Mouse (Mus musculus): Measurements from ENCODE around the gene Vmn1r6. TPM values are rescaled to one million over a fixed set of nuclear protein-coding genes. Genes with fewer than 3 reads are reported as not detected.
"Not testable (repeated sequence)": the region's sequence is repeated elsewhere in the genome, so short reads cannot be mapped to it uniquely, and the experiment has no call there.

Gene Vmn1r6
- polyA plus RNA-seq (2015; fragmentation: Nextera tagmentation; extraction: Ambion mirVana), result not detected in 2 replicates

DNA sequence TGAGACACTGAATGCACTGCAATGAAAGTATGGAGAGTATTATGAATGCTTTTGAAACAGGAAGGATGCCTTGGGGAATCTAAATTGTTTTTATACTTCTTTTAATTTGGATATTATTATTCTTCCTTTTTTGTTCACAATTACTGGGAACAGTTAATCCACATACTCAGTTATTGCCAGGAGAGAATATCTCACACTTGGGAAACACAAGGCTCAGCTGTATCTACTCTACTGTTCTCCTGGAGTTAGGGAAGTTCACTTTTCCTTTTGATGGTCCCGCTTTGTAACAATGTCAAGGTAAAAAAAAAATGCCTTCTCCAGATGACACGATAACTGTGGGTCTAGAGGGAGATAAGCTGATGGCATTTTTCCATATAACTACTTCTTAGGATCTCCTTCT is at the start of gene Vmn1r6:
TSS of gene Vmn1r6 (plus strand) at position 301 of the 400 bp plus-strand sequence.
- Histone ChIP-seq H3K4me3 (replicated peaks) (no peak within 1 kb of the TSS), H3K9me3 (replicated peaks) (no peaks in the 10 kb centered on the region), H3K4me1 (no peaks in the 10 kb centered on the region), H3K27ac (replicated peaks) (no peak within 1 kb of the TSS), H3K9ac (replicated peaks) (no peak within 1 kb of the TSS), H3K36me3 (no peaks in the 10 kb centered on the region), H3K27me3 (replicated peaks) (no peaks in the 10 kb centered on the region), H3K4me2 (no peak within 1 kb of the TSS)
- WGBS, result 92% methylated on average over 2 of the region's 2 CpGs
- ATAC-seq (ENCODE audit: low FRiP score), result no peak

GRCm38 (mm10) chr6:56956436-56956835 is 40.6 kb upstream of the Vmn1r6 start:
- Histone ChIP-seq H3K4me1 (no peaks in the 10 kb centered on the region), H3K27ac (replicated peaks) (no peak overlapping the region), H3K36me3 (no peaks in the 10 kb centered on the region), H3K9me3 (replicated peaks) (no peaks in the 10 kb centered on the region), H3K27me3 (replicated peaks) (no peaks in the 10 kb centered on the region), H3K4me2 (no peak overlapping the region), H3K9ac (replicated peaks) (no peak overlapping the region), H3K4me3 (replicated peaks) (no peak overlapping the region)
- 82% methylated on average over 5 of the region's 5 CpGs for WGBS
- ATAC-seq (ENCODE audit: low FRiP score), result no peak

DNA sequence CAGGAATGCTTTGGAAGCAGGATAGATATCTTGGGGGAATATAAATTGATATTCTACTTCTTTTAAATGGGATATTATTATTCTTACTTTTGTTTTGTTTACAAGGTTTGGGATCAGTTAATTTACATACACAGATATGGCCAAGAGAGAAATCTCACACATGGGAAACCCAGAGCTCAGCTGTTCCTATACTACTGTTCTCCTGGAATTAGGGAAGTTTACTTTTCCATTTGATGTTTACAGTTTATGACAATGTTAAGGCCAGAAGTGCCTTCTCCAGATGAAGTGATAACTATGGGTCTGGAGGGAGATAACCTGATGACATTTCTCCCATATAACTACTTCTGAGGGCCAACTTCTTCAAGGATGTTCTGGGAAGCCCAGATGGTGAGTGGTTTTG is 27.1 kb upstream of the Vmn1r6 start, which contains the start of gene Vmn1r5:
TSS of gene Vmn1r5 (plus strand) at position 301 of the 400 bp plus-strand sequence.
- Histone ChIP-seq H3K27ac (replicated peaks) (no peak within 1 kb of the TSS), H3K4me3 (replicated peaks) (no peak within 1 kb of the TSS), H3K36me3 (no peaks in the 10 kb centered on the region), H3K4me1 (no peaks in the 10 kb centered on the region), H3K27me3 (replicated peaks) (no peaks in the 10 kb centered on the region), H3K9ac (replicated peaks) (no peak within 1 kb of the TSS), H3K4me2 (no peak within 1 kb of the TSS), H3K9me3 (replicated peaks) (no peaks in the 10 kb centered on the region)
- no peak for ATAC-seq (ENCODE audit: low FRiP score)

DNA sequence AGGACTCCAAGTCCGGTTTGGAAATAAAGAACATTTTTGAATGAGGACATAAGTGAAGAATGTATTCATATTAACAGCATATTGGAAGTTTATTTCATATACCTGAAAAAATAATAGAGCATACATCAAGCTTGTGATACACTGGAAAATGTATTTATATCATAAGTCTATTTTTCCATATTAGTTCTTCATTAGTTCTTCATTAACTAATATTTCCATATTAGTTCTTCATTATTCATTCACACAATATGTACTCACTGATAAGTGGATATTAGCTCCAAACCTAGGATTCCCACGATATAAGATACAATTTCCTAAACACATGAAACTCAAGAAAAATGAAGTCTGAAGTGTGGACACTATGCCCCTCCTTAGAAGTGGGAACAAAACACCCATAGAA is 28.2 kb downstream of the Vmn1r6 start, which contains the start of gene Vmn1r7:
TSS of gene Vmn1r7 (minus strand) at position 101 of the 400 bp plus-strand sequence.
- 90% methylated on average over 2 of the region's 2 CpGs for WGBS

DNA sequence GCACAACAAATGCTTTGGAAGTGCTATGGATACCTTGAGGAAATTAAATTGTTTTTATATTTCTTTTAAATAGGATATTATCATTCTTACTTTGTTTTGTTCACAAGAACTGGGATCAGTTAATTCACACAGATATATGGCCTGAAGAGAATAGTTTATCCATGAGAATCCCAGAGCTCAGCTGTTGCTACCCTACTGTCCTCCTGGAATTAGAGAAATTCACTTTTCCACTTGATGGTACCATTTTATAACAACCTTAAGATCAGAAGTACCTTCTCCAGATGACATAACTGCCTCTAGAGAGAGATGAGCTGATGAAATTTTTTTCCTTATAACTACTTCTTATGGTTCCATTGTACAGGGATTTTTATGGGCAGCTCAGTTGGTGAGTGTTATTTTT is 34.9 kb downstream of the Vmn1r6 start, which contains the start of gene Vmn1r8:
TSS of gene Vmn1r8 (plus strand) at position 301 of the 400 bp plus-strand sequence.
- Histone ChIP-seq H3K9me3 (replicated peaks) (no peaks in the 10 kb centered on the region), H3K36me3 (no peaks in the 10 kb centered on the region)

More for the DNA sequence above, 28.2 kb downstream of the Vmn1r6 start, which contains the start of gene Vmn1r7:
- not testable (repeated sequence) for H3K4me1 ChIP-seq; H3K4me2 ChIP-seq; H3K27ac ChIP-seq (replicated peaks); ATAC-seq (ENCODE audit: low FRiP score); H3K9me3 ChIP-seq (replicated peaks); H3K9ac ChIP-seq (replicated peaks); H3K4me3 ChIP-seq (replicated peaks); H3K27me3 ChIP-seq (replicated peaks); H3K36me3 ChIP-seq

DNA sequence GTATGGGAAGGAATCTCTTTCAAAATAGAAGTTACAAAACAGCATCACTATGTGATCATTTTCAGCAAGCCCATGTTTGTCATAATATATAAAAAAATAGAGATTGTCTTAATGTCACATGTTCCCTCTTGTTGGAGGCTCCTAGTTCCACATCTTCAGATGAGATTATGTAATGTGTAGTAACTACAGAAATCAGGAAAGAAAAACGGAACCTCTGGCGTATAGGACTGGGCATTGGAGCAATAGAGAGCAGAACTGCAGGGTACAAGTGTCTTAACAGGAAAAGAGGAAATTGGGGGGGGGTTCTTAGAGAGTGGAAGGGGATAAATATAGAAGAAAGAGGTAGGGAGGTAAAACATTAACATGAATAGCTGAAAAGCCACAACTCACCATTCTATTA is 37.6 kb downstream of the Vmn1r6 start:
- no peak overlapping the region for H3K4me3 ChIP-seq (replicated peaks)
- no peaks in the 10 kb centered on the region for H3K4me1 ChIP-seq
- H3K27ac ChIP-seq (replicated peaks), result no peak overlapping the region
- WGBS, result 86% methylated on average over 2 of the region's 2 CpGs
- H3K9ac ChIP-seq (replicated peaks), result no peak overlapping the region
- ATAC-seq (ENCODE audit: low FRiP score), result no peak
- H3K9me3 ChIP-seq (replicated peaks), result no peaks in the 10 kb centered on the region
- no peak overlapping the region for H3K4me2 ChIP-seq
- H3K27me3 ChIP-seq (replicated peaks), result no peaks in the 10 kb centered on the region
- no peaks in the 10 kb centered on the region for H3K36me3 ChIP-seq

More for the DNA sequence above, 34.9 kb downstream of the Vmn1r6 start, which contains the start of gene Vmn1r8:
- no peaks in the 10 kb centered on the region for H3K4me1 ChIP-seq
- no peak for ATAC-seq (ENCODE audit: low FRiP score)
- H3K4me2 ChIP-seq, result no peak within 1 kb of the TSS
- H3K27me3 ChIP-seq (replicated peaks), result no peaks in the 10 kb centered on the region
- H3K9ac ChIP-seq (replicated peaks), result no peak within 1 kb of the TSS
- no peak within 1 kb of the TSS for H3K4me3 ChIP-seq (replicated peaks)
- H3K27ac ChIP-seq (replicated peaks), result no peak within 1 kb of the TSS

Other genes starting within 250 kb of the Vmn1r6 start
- gene Kbtbd2, start 199.4 kb upstream of the Vmn1r6 start, polyA plus RNA-seq (2015; fragmentation: Nextera tagmentation; extraction: Ambion mirVana), result 28.9 and 31.1 TPM in 2 replicates
- 44.6 and 53.1 TPM in 2 replicates for gene Fkbp9, start 165.2 kb upstream of the Vmn1r6 start, polyA plus RNA-seq (2015; fragmentation: Nextera tagmentation; extraction: Ambion mirVana)
- gene Nt5c3, start 73.3 kb upstream of the Vmn1r6 start, polyA plus RNA-seq (2015; fragmentation: Nextera tagmentation; extraction: Ambion mirVana), result 137 and 152 TPM in 2 replicates
- 0.58 and 0.82 TPM in 2 replicates for gene Vmn1r4, start 73.2 kb upstream of the Vmn1r6 start, polyA plus RNA-seq (2015; fragmentation: Nextera tagmentation; extraction: Ambion mirVana)
- not detected in 2 replicates for gene Vmn1r5, start 27.0 kb upstream of the Vmn1r6 start, polyA plus RNA-seq (2015; fragmentation: Nextera tagmentation; extraction: Ambion mirVana)
- not detected in 2 replicates for gene Vmn1r7, start 28.1 kb downstream of the Vmn1r6 start, polyA plus RNA-seq (2015; fragmentation: Nextera tagmentation; extraction: Ambion mirVana)
- not detected in 2 replicates for gene Vmn1r8, start 35.0 kb downstream of the Vmn1r6 start, polyA plus RNA-seq (2015; fragmentation: Nextera tagmentation; extraction: Ambion mirVana)
- gene Vmn1r9, start 69.5 kb downstream of the Vmn1r6 start, polyA plus RNA-seq (2015; fragmentation: Nextera tagmentation; extraction: Ambion mirVana), result not detected in 2 replicates
- not detected in 2 replicates for gene Vmn1r10, start 112.2 kb downstream of the Vmn1r6 start, polyA plus RNA-seq (2015; fragmentation: Nextera tagmentation; extraction: Ambion mirVana)
- gene Vmn1r11, start 136.2 kb downstream of the Vmn1r6 start, polyA plus RNA-seq (2015; fragmentation: Nextera tagmentation; extraction: Ambion mirVana), result not detected in 2 replicates
- gene Vmn1r12, start 159.7 kb downstream of the Vmn1r6 start, polyA plus RNA-seq (2015; fragmentation: Nextera tagmentation; extraction: Ambion mirVana), result not detected in 2 replicates
- not detected in 2 replicates for gene Vmn1r13, start 206.0 kb downstream of the Vmn1r6 start, polyA plus RNA-seq (2015; fragmentation: Nextera tagmentation; extraction: Ambion mirVana)
- not detected in 2 replicates for gene Vmn1r14, start 234.4 kb downstream of the Vmn1r6 start, polyA plus RNA-seq (2015; fragmentation: Nextera tagmentation; extraction: Ambion mirVana)